8 mouse cellular contexts compared by ENCODE assay signal in the genomic region with DNA sequence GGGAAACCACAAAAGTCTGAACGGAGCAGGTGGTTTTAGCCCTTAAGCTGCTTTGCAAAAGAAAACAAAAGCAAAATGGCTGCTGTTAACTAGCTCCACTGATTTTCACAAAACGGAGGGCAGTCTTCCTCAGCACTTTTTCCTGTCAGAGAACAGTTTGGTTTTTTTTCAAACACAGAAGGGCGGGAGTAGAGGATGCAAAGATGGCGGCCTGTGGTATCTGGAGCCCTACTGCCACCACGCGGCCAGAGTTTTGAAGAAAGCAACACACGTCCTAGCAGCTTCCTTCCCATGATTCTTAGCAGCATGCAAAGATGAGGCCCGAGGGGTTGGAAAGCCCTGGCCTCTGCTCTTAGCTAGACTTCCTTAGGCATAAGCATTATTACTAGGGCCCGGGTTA.
DNase-seq lines count a peak whose midpoint lies in the region; ATAC-seq lines count a peak whose summit lies in the region.

No protein-coding gene starts in this region.

- H3K36me3 ChIP-seq in lung, embryonic 16.5 days (ENCODE audit: control insufficient read depth, insufficient read depth, low read length): 0 out of 2 replicates have a peak, but pooled peaks cover 2% of the 10 kb centered on the region
- H3K36me3 ChIP-seq in forebrain, embryonic 15.5 days: no peaks in the 10 kb centered on the region
- no peaks in the 10 kb centered on the region for H3K36me3 ChIP-seq in limb, embryonic 11.5 days (ENCODE audit: control insufficient read depth, insufficient read depth, low read length)
- H3K36me3 ChIP-seq in midbrain, embryonic 13.5 days: 0 out of 2 replicates have a peak, but pooled peaks cover 1% of the 10 kb centered on the region

- peak; percentile 76 for DNase-seq in adrenal gland, adult 2 months
- no peak for DNase-seq in adrenal gland, postnatal 4 days (ENCODE audit: low spot score in 2 of 2)
- DNase-seq in lung, postnatal 10 days: no peak
- DNase-seq in limb, embryonic 11.5 days (ENCODE audit: low spot score): peak; percentile 77
- peak; percentile 71 for DNase-seq in yolk sac, embryonic 10.5 days (ENCODE audit: low spot score)

- no peaks in the 10 kb centered on the region for H3K4me1 ChIP-seq in lung, embryonic 16.5 days (replicated peaks; ENCODE audit: control insufficient read depth, insufficient read depth, low read length)
- H3K4me1 ChIP-seq in forebrain, embryonic 15.5 days: no peaks in the 10 kb centered on the region
- no peaks in the 10 kb centered on the region for H3K4me1 ChIP-seq in limb, embryonic 11.5 days (ENCODE audit: control insufficient read depth, insufficient read depth, low read length)
- no peaks in the 10 kb centered on the region for H3K4me1 ChIP-seq in midbrain, embryonic 13.5 days (replicated peaks)

- H3K9me3 ChIP-seq in lung, embryonic 16.5 days (ENCODE audit: control insufficient read depth, low read length): no peaks in the 10 kb centered on the region
- no peaks in the 10 kb centered on the region for H3K9me3 ChIP-seq in forebrain, embryonic 15.5 days
- no peaks in the 10 kb centered on the region for H3K9me3 ChIP-seq in limb, embryonic 11.5 days (ENCODE audit: control insufficient read depth, low read length)
- H3K9me3 ChIP-seq in midbrain, embryonic 13.5 days: no peaks in the 10 kb centered on the region

- H3K4me2 ChIP-seq in lung, embryonic 16.5 days (ENCODE audit: low read depth, low read length): no peak overlapping the region
- no peak overlapping the region for H3K4me2 ChIP-seq in forebrain, embryonic 15.5 days (replicated peaks)
- H3K4me2 ChIP-seq in limb, embryonic 11.5 days (ENCODE audit: low read depth, severe bottlenecking): no peak overlapping the region
- H3K4me2 ChIP-seq in midbrain, embryonic 13.5 days (replicated peaks): no peak overlapping the region

- no peak overlapping the region for H3K4me3 ChIP-seq in lung, embryonic 16.5 days (ENCODE audit: low read length)
- no peak overlapping the region for H3K4me3 ChIP-seq in forebrain, embryonic 15.5 days
- no peak overlapping the region for H3K4me3 ChIP-seq in limb, embryonic 11.5 days (ENCODE audit: low read depth, low read length)
- no peak overlapping the region for H3K4me3 ChIP-seq in midbrain, embryonic 13.5 days (replicated peaks)

- no peak overlapping the region for H3K9ac ChIP-seq in lung, embryonic 16.5 days (ENCODE audit: low read length)
- no peak overlapping the region for H3K9ac ChIP-seq in forebrain, embryonic 15.5 days (replicated peaks)
- H3K9ac ChIP-seq in limb, embryonic 11.5 days (ENCODE audit: low read length): no peak overlapping the region
- H3K9ac ChIP-seq in midbrain, embryonic 13.5 days (replicated peaks): no peak overlapping the region

- no peak overlapping the region for H3K27ac ChIP-seq in lung, embryonic 16.5 days (ENCODE audit: low read length)
- peak overlapping the region; percentile 52; the same call in 1 of the 2 replicates for H3K27ac ChIP-seq in forebrain, embryonic 15.5 days (replicated peaks)
- no peak overlapping the region for H3K27ac ChIP-seq in limb, embryonic 11.5 days (replicated peaks; ENCODE audit: low read depth, low read length)
- H3K27ac ChIP-seq in midbrain, embryonic 13.5 days: peak overlapping the region; percentile 56

- no peaks in the 10 kb centered on the region for H3K27me3 ChIP-seq in lung, embryonic 16.5 days (ENCODE audit: control insufficient read depth, insufficient read depth, low read depth, low read length)
- H3K27me3 ChIP-seq in forebrain, embryonic 15.5 days: no peaks in the 10 kb centered on the region
- H3K27me3 ChIP-seq in limb, embryonic 11.5 days (ENCODE audit: control insufficient read depth, insufficient read depth, low read length): no peaks in the 10 kb centered on the region
- H3K27me3 ChIP-seq in midbrain, embryonic 13.5 days: no peaks in the 10 kb centered on the region

- WGBS in lung, embryonic 16.5 days: 63% methylated on average over 9 of the region's 9 CpGs
- 63% methylated on average over 9 of the region's 9 CpGs for WGBS in forebrain, embryonic 15.5 days
- WGBS in limb, embryonic 11.5 days: 68% methylated on average over 9 of the region's 9 CpGs
- 62% methylated on average over 9 of the region's 9 CpGs for WGBS in midbrain, embryonic 13.5 days

- peak; percentile 38; the same call in 1 of the 2 replicates for ATAC-seq in lung, embryonic 16.5 days (ENCODE audit: low read depth)
- no peak for ATAC-seq in forebrain, embryonic 15.5 days (replicated peaks)
- no peak; the same call in 1 of the 2 replicates for ATAC-seq in limb, embryonic 11.5 days (ENCODE audit: insufficient number of reproducible peaks, low FRiP score, low TSS enrichment, low read depth)
- 0 out of 2 replicates have a peak, but pooled peaks have one; percentile 24 for ATAC-seq in midbrain, embryonic 13.5 days

Comparison
In these comparisons a context has a peak if more than half of its experiments do, and no peak if none do; other contexts are left out.
1. DNase-seq: peak in adrenal gland, adult 2 months (single experiment), limb, embryonic 11.5 days (single experiment) and yolk sac, embryonic 10.5 days (single experiment); none in adrenal gland, postnatal 4 days (0 of 2) and lung, postnatal 10 days (single experiment).
2. ATAC-seq: peak in lung, embryonic 16.5 days (single experiment) and midbrain, embryonic 13.5 days (single experiment); none in forebrain, embryonic 15.5 days (single experiment) and limb, embryonic 11.5 days (single experiment).
3. H3K27ac ChIP-seq: peak in forebrain, embryonic 15.5 days (single experiment) and midbrain, embryonic 13.5 days (single experiment); none in lung, embryonic 16.5 days (single experiment) and limb, embryonic 11.5 days (single experiment).